Mouse (Mus musculus) stomach, postnatal 0 days (tissue): ENCODE data around the gene Morc4.

Experiments
- CTCF ChIP-seq: IDR thresholded peaks from 2 replicates; pipeline ENCODE4 v1.5.1; 2016; ENCODE audit warnings: antibody characterized with exemption, low read depth, mild to moderate bottlenecking, moderate library complexity
- EP300 ChIP-seq: optimal IDR thresholded peaks from 2 replicates; pipeline ENCODE3; 2016; ENCODE audit warnings: antibody characterized with exemption

GRCm38 (mm10) chrX:139785764-139786163, 85.7 kb downstream of the Morc4 start:
- TF ChIP-seq CTCF (no peak), EP300 (no peak)
